Mouse (Mus musculus): ENCODE measurements at regions not wholly inside any gene's neighbourhood (a gene's known extent, or its start where the extent isn't known, plus 50 kb on each side); places are given as distances from the start of the nearest gene placed in this dataset.
A peak's percentile ranks its signal among the peaks of the same experiment; 100 is the strongest.

GRCm38 (mm10) chr14:36212830-36213229, 118.1 kb downstream of the 4930474N05Rik start:
- TF ChIP-seq CHD2 (IDR thresholded peaks at IDR 0.05; ENCODE audit: low read length), result no peak
- peak; percentile 12 to 57 (median 38); a peak in 4 of 6 replicates for TF ChIP-seq CTCF (IDR thresholded peaks at IDR 0.05 in 2 of 3, conservative IDR thresholded peaks at IDR 0.05 in 1 of 3; ENCODE audit: control insufficient read depth in 1 of 3, insufficient read depth in 1 of 3, low read depth in 2 of 3, low read length in 3 of 3, poor library complexity in 1 of 3, severe bottlenecking in 1 of 3)
- no peak for TF ChIP-seq TBP (IDR thresholded peaks at IDR 0.05; ENCODE audit: low read depth, low read length)
- TF ChIP-seq EP300 (IDR thresholded peaks at IDR 0.05; ENCODE audit: low read depth in 1 of 2, low read length in 2 of 2), result no peak
- no peak for TF ChIP-seq ZMIZ1 (IDR thresholded peaks at IDR 0.05; ENCODE audit: low read depth, low read length)
- no peak for TF ChIP-seq CHD1 (IDR thresholded peaks at IDR 0.05; ENCODE audit: low read depth, low read length)
- TF ChIP-seq ETS1 (IDR thresholded peaks at IDR 0.05; ENCODE audit: low read depth, low read length), result no peak
- TF ChIP-seq POLR2A (IDR thresholded peaks at IDR 0.05; ENCODE audit: control insufficient read depth in 1 of 2, insufficient read depth in 1 of 2, low read depth in 1 of 2, low read length in 2 of 2, poor library complexity in 1 of 2), result no peak
- no peak for TF ChIP-seq MAX (IDR thresholded peaks at IDR 0.05; ENCODE audit: low read length)
- no peak for TF ChIP-seq SIN3A (IDR thresholded peaks at IDR 0.05; ENCODE audit: low read length)
- no peak for TF ChIP-seq MXI1 (IDR thresholded peaks at IDR 0.05; ENCODE audit: low read depth, low read length)
- TF ChIP-seq SMC3 (IDR thresholded peaks at IDR 0.05; ENCODE audit: low read depth, low read length), result peak; percentile 30; the same call in 1 of the 2 replicates
- TF ChIP-seq ELF1 (IDR thresholded peaks at IDR 0.05; ENCODE audit: low read depth, low read length), result no peak
- TF ChIP-seq HCFC1 (IDR thresholded peaks at IDR 0.05; ENCODE audit: low read depth, low read length), result no peak

All from MEL (cell line).